Mouse (Mus musculus) adrenal gland, postnatal 36 days (tissue): Measurements from ENCODE around the gene Gm20773. TPM values are rescaled to one million over a fixed set of nuclear protein-coding genes. Genes with fewer than 3 reads are reported as not detected.
"Not testable (repeated sequence)": the region's sequence is repeated elsewhere in the genome, so short reads cannot be mapped to it uniquely, and the experiment has no call there.

ENCODE experiments used
- DNase-seq, 2 experiments: peaks; one replicate each; pipeline ENCODE4 v3.0.0; 2021; ENCODE audit warnings: mixed read lengths in 1 of 2
- long read RNA-seq, 2 experiments: library from polyadenylated mRNA; stranded (forward); transcript quantifications; one replicate each; pipeline ENCODE4 v2.0.0; 2021; ENCODE audit warnings: borderline sequencing depth in 2 of 2
- total RNA-seq, 2 experiments: library from RNA; stranded (reverse); gene quantifications; 2 replicates each; pipeline ENCODE4 v1.2.3; 2021

The Gm20773 gene
- not detected for total RNA-seq
- long read RNA-seq, experiment 1 = 0 reads
- long read RNA-seq, experiment 2 = 0 reads

DNA sequence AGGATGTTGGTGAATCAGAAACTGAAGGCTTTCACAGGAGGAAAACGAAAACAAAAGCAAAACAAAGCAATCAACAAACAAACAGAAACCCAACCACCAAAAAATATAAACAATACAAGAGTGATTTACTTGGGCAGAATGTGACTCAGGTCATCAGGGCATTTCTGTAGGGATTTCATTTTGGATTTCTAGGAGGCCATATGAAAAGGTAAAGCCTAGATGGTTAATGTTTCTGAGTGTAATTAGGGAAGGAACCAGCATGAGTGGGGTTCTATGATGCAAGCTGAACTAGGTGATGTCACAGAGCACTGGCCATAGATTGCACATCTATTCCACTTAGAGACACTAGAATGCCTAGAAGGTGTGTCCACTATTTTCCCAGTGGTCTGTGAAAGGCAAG lies at the start of gene Gm20773:
TSS of gene Gm20773 (plus strand) at position 301 of the 400 bp plus-strand sequence.
- DNase-seq = not testable (repeated sequence)

DNA sequence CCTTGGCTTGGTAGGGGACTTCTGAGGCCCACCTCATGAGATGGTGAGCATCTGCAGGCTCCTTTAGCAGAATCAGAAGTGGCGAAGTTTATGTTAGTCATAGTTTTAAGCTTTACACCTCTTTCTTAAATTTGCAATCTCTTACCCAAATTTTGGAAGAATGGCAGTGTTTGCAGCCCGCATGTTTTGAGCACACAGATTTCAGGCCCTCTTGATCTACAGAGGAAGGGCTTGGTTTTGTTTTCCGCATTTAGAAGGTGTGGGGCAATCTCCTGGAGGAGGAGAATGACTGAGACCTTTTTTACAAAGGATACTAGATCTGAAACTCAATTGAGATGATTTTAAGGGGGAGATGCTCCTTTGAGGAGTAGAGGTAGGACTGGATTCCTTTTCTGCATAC lies 28.3 kb upstream of the Gm20773 start, which contains the start of gene Gm21866:
TSS of gene Gm21866 (minus strand) at position 101 of the 400 bp plus-strand sequence.
- not testable (repeated sequence) for DNase-seq

Other genes with a start within 250 kb of the Gm20773 start
- gene Gm21440, start 241.6 kb upstream of the Gm20773 start, total RNA-seq = not detected
- not detected for gene Gm21454, start 241.6 kb upstream of the Gm20773 start, total RNA-seq
- gene Gm21725, start 145.0 kb upstream of the Gm20773 start, total RNA-seq = not detected
- not detected for gene Gm21866, start 28.4 kb upstream of the Gm20773 start, total RNA-seq